Mouse (Mus musculus): ENCODE measurements at regions not wholly inside any gene's neighbourhood (a gene's known extent, or its start where the extent isn't known, plus 50 kb on each side); places are given as distances from the start of the nearest gene placed in this dataset.

DNA sequence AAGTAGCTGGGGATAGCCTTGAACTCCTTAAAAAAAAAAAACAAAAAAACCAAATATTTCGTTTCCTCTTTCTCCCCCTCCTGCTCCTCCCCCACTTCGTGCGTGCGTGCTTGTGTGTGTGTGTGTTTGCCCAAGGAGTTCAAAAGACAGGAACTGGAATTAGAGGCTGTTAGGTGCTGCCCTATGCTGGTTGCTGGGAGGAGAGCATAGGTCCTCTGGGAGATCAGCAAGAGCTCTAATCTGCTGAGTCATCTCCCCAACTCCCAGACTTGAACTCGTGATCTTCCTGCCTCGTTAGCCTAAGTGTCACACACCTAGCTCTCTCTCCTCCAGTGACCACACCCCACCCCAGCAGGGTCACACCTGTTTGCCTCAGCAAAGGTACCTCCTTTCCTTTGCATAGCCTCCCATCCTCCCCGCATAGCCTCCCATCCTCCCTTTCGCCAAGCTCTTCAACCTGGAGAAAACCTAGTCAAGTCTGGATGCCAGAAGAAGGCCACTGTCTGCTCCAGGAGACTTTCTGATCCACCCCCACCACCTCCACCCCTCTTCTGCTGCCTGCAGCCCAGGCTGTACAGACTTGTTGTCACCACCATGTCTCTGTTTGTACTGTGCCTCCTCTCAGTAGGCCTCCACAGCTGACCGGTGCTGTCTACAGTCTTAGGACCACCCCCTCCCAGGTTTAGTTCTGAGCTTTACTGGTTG is 110.5 kb upstream of the Jun start:
- no peak overlapping the region for H3K4me3 ChIP-seq (replicated peaks)
- H3K27ac ChIP-seq = no peak overlapping the region
- H3K27me3 ChIP-seq = no peaks in the 10 kb centered on the region
- H3K4me2 ChIP-seq = no peak overlapping the region
- no peak overlapping the region for H3K9ac ChIP-seq (replicated peaks)
- H3K9me3 ChIP-seq = no peaks in the 10 kb centered on the region
- H3K4me1 ChIP-seq (replicated peaks) = peaks cover 19% of the 10 kb centered on the region; the same call in 1 of the 2 replicates
- WGBS = 70% methylated on average over 9 of the region's 9 CpGs
- ATAC-seq (ENCODE audit: insufficient number of reproducible peaks, insufficient read depth, low FRiP score, low TSS enrichment, low read depth) = no peak
- H3K36me3 ChIP-seq = no peaks in the 10 kb centered on the region

DNA sequence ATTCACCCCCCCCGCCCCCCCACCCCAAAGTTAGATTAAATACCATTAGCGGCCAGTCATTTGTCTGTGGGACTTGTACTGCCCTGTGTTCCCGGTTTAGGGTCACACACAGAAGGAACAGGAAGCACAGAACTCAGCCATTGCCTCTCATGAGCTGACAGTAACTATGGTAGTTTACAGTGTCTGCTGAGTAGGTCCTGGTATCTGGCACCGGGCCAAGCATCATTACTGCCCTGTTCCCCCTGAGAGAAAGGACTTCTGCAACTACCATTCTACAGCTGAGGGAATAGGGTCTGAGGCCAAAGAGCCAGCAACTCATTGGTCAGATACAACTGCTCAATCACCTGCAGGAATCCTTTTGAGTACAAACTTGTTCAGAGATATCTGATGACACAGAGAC is 111.4 kb upstream of the Jun start:
- H3K9ac ChIP-seq (replicated peaks) = no peak overlapping the region
- H3K9me3 ChIP-seq = no peaks in the 10 kb centered on the region
- no peak overlapping the region for H3K4me3 ChIP-seq (replicated peaks)
- H3K4me2 ChIP-seq = no peak overlapping the region
- ATAC-seq (ENCODE audit: insufficient number of reproducible peaks, insufficient read depth, low FRiP score, low TSS enrichment, low read depth) = no peak
- H3K4me1 ChIP-seq (replicated peaks) = peaks cover 19% of the 10 kb centered on the region; the same call in 1 of the 2 replicates
- H3K27ac ChIP-seq = no peak overlapping the region
- H3K36me3 ChIP-seq = no peaks in the 10 kb centered on the region
- WGBS = 80% methylated on average over 4 of the region's 4 CpGs
- no peaks in the 10 kb centered on the region for H3K27me3 ChIP-seq

DNA sequence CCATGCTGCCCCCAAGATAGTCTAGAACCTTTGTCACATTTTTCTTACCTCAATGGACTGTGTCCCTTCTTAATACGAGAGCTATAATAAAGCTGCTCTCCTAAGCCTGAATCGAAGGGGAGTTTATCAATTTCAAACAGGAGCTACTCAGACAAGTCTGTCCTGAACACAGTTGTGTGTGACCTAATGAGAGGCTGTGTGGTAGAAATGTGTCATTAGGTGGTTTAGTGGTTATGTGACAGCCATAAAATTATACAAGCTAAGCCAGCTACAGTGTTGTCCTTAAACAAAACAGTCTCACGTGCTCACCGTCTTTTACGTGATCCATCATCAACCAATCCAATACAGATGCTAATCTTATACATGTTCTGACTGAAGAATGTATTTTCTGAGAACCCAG is 114.5 kb upstream of the Jun start:
- H3K27ac ChIP-seq = no peak overlapping the region
- no peaks in the 10 kb centered on the region for H3K9me3 ChIP-seq
- H3K9ac ChIP-seq (replicated peaks) = no peak overlapping the region
- H3K36me3 ChIP-seq = no peaks in the 10 kb centered on the region
- no peaks in the 10 kb centered on the region for H3K27me3 ChIP-seq
- WGBS = 46% methylated on average over 5 of the region's 5 CpGs
- no peak overlapping the region for H3K4me2 ChIP-seq
- peaks cover 24% of the 10 kb centered on the region for H3K4me1 ChIP-seq (replicated peaks)
- H3K4me3 ChIP-seq (replicated peaks) = no peak overlapping the region
- no peak for ATAC-seq (ENCODE audit: insufficient number of reproducible peaks, insufficient read depth, low FRiP score, low TSS enrichment, low read depth)

DNA sequence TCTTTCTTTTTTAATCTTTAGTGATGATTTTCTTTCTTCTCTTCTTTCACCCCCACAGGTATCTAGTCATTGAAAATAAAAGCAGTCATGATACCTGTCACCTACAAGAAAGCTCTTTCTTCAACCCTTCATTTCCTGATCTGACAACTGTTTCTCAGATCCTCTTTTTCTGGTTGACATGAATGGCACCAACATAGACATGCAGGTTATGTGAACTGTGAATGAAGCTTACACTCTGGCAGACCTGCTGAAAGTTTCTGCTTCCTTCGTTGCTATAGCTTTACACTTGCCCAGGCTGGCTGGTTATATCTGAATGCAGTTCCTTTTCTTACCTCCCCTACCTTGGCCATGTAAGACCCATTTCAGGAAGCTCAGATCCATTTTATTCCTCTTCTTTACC is 115.2 kb upstream of the Jun start:
- no peaks in the 10 kb centered on the region for H3K36me3 ChIP-seq
- no peak overlapping the region for H3K27ac ChIP-seq
- H3K4me1 ChIP-seq (replicated peaks) = peaks cover 20% of the 10 kb centered on the region
- no peak for ATAC-seq (ENCODE audit: insufficient number of reproducible peaks, insufficient read depth, low FRiP score, low TSS enrichment, low read depth)
- no peak overlapping the region for H3K4me2 ChIP-seq
- no peaks in the 10 kb centered on the region for H3K27me3 ChIP-seq
- H3K9me3 ChIP-seq = no peaks in the 10 kb centered on the region
- no peak overlapping the region for H3K9ac ChIP-seq (replicated peaks)
- H3K4me3 ChIP-seq (replicated peaks) = no peak overlapping the region
- WGBS = 90% methylated on average over 1 of the region's 1 CpGs

DNA sequence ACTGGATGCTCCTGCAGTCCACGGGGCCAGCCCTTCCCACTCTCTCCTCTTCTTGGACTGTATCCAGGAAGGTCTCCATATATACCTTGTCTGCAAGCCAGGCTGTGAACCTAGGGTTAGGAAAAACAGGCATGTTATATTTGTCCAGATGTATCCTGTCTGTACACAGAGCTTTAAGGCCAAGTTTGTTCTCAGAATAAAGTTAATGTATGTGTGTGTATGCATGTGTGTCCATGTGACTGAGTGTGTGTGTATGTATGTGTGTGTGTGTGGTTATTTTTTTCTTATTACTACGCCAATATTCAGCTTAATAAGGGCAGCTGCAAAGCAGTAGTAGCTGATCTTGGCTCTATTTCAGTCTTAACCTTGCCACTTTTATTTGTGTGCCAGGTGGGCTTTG is 117.7 kb upstream of the Jun start:
- Histone ChIP-seq H3K4me1 (replicated peaks) (peaks cover 17% of the 10 kb centered on the region), H3K36me3 (no peaks in the 10 kb centered on the region), H3K27me3 (no peaks in the 10 kb centered on the region), H3K27ac (no peak overlapping the region), H3K9ac (replicated peaks) (no peak overlapping the region), H3K4me2 (no peak overlapping the region), H3K9me3 (no peaks in the 10 kb centered on the region), H3K4me3 (replicated peaks) (no peak overlapping the region)
- WGBS = 63% methylated on average over 2 of the region's 2 CpGs
- ATAC-seq (ENCODE audit: insufficient number of reproducible peaks, insufficient read depth, low FRiP score, low TSS enrichment, low read depth) = no peak

DNA sequence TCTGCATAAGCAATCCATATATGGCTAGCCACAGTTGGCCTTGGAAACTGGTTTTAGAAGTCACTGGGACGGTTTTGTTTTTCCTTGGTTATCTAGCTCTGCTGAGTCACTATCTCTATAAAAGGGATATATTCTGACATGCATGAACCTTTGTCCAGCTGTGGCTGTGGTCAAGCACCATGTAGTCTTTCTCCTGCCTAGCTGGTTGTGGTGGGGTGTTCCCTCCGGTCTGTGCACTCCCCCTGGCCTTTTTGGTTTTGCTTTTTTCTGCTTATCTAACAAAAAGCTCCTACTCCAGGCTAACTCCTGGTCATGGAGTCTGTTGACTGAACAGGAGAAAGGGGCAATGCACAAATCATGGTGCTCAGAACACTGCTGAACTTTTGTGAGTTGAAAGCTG is 125.7 kb upstream of the Jun start:
- no peak overlapping the region for H3K4me2 ChIP-seq
- H3K9me3 ChIP-seq = no peaks in the 10 kb centered on the region
- no peaks in the 10 kb centered on the region for H3K36me3 ChIP-seq
- no peaks in the 10 kb centered on the region for H3K27me3 ChIP-seq
- H3K27ac ChIP-seq = no peak overlapping the region
- 90% methylated on average over 2 of the region's 2 CpGs for WGBS
- no peak overlapping the region for H3K4me3 ChIP-seq (replicated peaks)
- no peak for ATAC-seq (ENCODE audit: insufficient number of reproducible peaks, insufficient read depth, low FRiP score, low TSS enrichment, low read depth)
- H3K4me1 ChIP-seq (replicated peaks) = no peaks in the 10 kb centered on the region
- H3K9ac ChIP-seq (replicated peaks) = no peak overlapping the region

DNA sequence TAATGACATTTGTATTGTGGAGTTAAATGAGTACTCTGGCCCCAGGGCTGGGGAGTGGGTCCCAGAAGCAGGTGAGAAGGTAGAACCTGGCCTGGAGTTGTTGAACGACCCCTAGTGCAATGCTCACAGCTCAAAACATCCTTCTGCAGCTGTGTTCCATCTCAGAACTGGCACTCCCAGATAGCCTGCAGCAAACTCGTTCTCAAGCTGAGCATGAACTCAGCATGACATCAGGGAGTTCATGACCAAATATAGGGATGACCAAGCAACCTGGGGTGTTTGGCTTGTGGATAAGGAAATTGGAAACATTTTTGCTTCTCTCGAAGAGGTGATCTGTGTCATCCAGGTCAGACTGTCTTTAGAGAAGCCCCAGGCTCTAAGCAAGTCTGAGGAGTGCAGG is 126.4 kb upstream of the Jun start:
- no peaks in the 10 kb centered on the region for H3K9me3 ChIP-seq
- H3K27ac ChIP-seq = no peak overlapping the region
- H3K4me1 ChIP-seq (replicated peaks) = no peaks in the 10 kb centered on the region
- no peak overlapping the region for H3K9ac ChIP-seq (replicated peaks)
- ATAC-seq (ENCODE audit: insufficient number of reproducible peaks, insufficient read depth, low FRiP score, low TSS enrichment, low read depth) = no peak
- H3K4me3 ChIP-seq (replicated peaks) = no peak overlapping the region
- 47% methylated on average over 3 of the region's 3 CpGs for WGBS
- no peaks in the 10 kb centered on the region for H3K27me3 ChIP-seq
- H3K36me3 ChIP-seq = no peaks in the 10 kb centered on the region
- no peak overlapping the region for H3K4me2 ChIP-seq

DNA sequence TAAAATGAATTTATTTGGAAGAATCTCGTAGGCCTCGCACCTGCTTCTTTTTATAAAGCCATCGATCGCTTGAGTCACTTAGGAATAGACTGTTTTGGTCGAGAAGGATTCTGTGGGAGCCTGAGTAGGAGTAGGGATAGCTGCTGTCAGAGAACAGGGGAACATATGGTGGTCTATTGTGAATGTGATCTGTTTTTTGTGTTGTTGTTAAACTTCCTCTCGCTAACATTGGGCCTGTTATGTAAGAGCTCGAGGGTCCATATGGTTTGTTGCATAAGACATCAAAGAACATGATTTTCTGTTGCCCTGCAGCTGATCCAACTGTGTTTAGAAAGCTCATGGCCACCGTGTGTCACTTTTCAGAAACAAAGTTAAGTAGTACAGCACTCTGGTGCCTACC is 126.9 kb upstream of the Jun start:
- 65% methylated on average over 8 of the region's 8 CpGs for WGBS
- Histone ChIP-seq H3K4me2 (no peak overlapping the region), H3K4me1 (replicated peaks) (no peaks in the 10 kb centered on the region), H3K36me3 (no peaks in the 10 kb centered on the region), H3K9ac (replicated peaks) (no peak overlapping the region), H3K27me3 (peaks cover under 1% of the 10 kb centered on the region; the same call in 1 of the 2 replicates), H3K9me3 (no peaks in the 10 kb centered on the region), H3K27ac (no peak overlapping the region), H3K4me3 (replicated peaks) (no peak overlapping the region)
- ATAC-seq (ENCODE audit: insufficient number of reproducible peaks, insufficient read depth, low FRiP score, low TSS enrichment, low read depth) = no peak

DNA sequence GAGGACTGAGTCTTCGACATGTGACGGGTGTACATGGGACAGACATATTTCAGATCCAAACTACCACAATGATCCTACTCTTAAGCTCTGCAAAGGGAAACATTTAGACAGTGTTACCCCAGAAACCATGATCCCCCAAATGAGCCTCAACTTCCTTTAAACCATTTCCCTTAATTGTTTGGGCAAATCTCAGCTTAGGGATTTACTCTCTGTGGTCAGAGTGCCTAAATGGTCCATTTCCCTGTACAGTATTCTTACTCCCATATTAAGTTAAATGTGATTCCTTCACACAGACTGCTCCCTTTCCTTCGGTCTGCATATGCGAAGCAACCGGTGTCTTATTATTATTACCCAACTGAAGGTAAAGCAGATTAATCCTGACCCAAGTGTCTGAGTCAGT is 128.4 kb upstream of the Jun start:
- no peak overlapping the region for H3K4me2 ChIP-seq
- WGBS = 90% methylated on average over 5 of the region's 5 CpGs
- H3K36me3 ChIP-seq = no peaks in the 10 kb centered on the region
- ATAC-seq (ENCODE audit: insufficient number of reproducible peaks, insufficient read depth, low FRiP score, low TSS enrichment, low read depth) = no peak
- peaks cover 4% of the 10 kb centered on the region; the same call in 1 of the 2 replicates for H3K27me3 ChIP-seq
- no peak overlapping the region for H3K9ac ChIP-seq (replicated peaks)
- H3K4me1 ChIP-seq (replicated peaks) = peaks cover 3% of the 10 kb centered on the region; the same call in 1 of the 2 replicates
- no peaks in the 10 kb centered on the region for H3K9me3 ChIP-seq
- H3K27ac ChIP-seq = no peak overlapping the region
- no peak overlapping the region for H3K4me3 ChIP-seq (replicated peaks)

DNA sequence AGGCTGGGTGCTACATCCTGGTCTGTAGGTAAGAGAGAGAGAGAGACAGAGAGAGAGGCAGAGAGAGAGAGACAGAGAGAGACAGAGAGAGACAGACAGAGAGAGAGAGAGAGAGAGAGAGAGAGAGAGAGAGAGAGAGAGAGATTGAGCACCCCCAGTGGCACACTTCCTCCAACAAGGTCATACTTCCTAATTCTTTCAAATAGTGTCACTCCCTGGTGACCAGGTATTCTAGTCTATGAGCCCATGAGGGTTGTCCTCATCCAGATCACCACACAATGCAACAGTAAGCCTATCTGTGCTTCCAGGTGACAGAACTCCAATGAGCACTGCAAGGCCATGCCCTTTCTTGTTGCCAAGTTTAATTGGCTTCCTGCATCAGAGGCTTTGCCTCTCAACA is 129.0 kb upstream of the Jun start:
- Histone ChIP-seq H3K36me3 (no peaks in the 10 kb centered on the region), H3K9me3 (no peaks in the 10 kb centered on the region), H3K27ac (no peak overlapping the region), H3K4me1 (replicated peaks) (peaks cover 8% of the 10 kb centered on the region; the same call in 1 of the 2 replicates), H3K9ac (replicated peaks) (no peak overlapping the region), H3K4me2 (no peak overlapping the region), H3K4me3 (replicated peaks) (no peak overlapping the region), H3K27me3 (peaks cover 4% of the 10 kb centered on the region; the same call in 1 of the 2 replicates)
- ATAC-seq (ENCODE audit: insufficient number of reproducible peaks, insufficient read depth, low FRiP score, low TSS enrichment, low read depth) = no peak

DNA sequence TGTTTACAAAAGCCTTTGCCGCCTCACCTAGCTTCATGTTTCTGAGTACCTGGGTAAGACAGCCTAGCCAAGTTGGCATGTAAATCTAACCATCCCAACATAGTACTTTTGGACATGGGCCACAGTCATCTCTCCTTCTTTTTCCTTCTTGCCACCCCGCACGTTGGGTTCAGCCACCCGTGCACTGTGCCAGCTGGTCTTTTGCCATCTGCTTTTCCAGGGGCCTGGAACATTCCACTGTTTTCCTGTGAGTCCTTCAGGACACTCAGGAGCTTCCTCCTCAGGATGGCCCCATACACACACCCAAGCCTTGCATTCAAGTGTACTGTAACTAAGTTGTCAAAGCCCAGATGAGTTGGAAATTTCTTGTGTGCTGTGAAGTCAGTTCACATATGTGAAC is 132.2 kb upstream of the Jun start:
- no peak for ATAC-seq (ENCODE audit: insufficient number of reproducible peaks, insufficient read depth, low FRiP score, low TSS enrichment, low read depth)
- Histone ChIP-seq H3K9ac (replicated peaks) (no peak overlapping the region), H3K36me3 (no peaks in the 10 kb centered on the region), H3K27ac (no peak overlapping the region), H3K4me2 (no peak overlapping the region), H3K27me3 (peaks cover 4% of the 10 kb centered on the region; the same call in 1 of the 2 replicates), H3K4me1 (replicated peaks) (peaks cover 8% of the 10 kb centered on the region; the same call in 1 of the 2 replicates), H3K9me3 (no peaks in the 10 kb centered on the region), H3K4me3 (replicated peaks) (no peak overlapping the region)
- WGBS = 83% methylated on average over 4 of the region's 4 CpGs

Data from limb, embryonic 12.5 days (tissue).